Mouse (Mus musculus): Measurements from ENCODE around the gene Gm10153. TPM values are rescaled to one million over a fixed set of nuclear protein-coding genes. Genes with fewer than 3 reads are reported as not detected.

Gene Gm10153
- polyA plus RNA-seq, 1 experiment from 2014 or later: not detected

Other genes starting within 250 kb of the Gm10153 start
- gene Brsk2, start 240.6 kb downstream of the Gm10153 start, polyA plus RNA-seq (2015; fragmentation: Nextera tagmentation; extraction: Ambion mirVana): 27.5 and 29.4 TPM in 2 replicates
- 52.3 and 56.9 TPM in 2 replicates for gene Mob2, start 129.3 kb downstream of the Gm10153 start, polyA plus RNA-seq (2015; fragmentation: Nextera tagmentation; extraction: Ambion mirVana)
- gene Dusp8, start 94.5 kb downstream of the Gm10153 start, polyA plus RNA-seq (2015; fragmentation: Nextera tagmentation; extraction: Ambion mirVana): 66.0 and 69.1 TPM in 2 replicates
- 0.44 TPM in 1 of 2 replicates, not detected in the other for gene Gm45618, start 69.7 kb downstream of the Gm10153 start, polyA plus RNA-seq (2015; fragmentation: Nextera tagmentation; extraction: Ambion mirVana)
- not detected in 2 replicates for gene Gm39115, start 54.4 kb downstream of the Gm10153 start, polyA plus RNA-seq (2015; fragmentation: Nextera tagmentation; extraction: Ambion mirVana)
- gene Gm45337, start 45.8 kb downstream of the Gm10153 start, polyA plus RNA-seq (2015; fragmentation: Nextera tagmentation; extraction: Ambion mirVana): not detected in 2 replicates
- not detected in 2 replicates for gene Gm29735, start 33.3 kb downstream of the Gm10153 start, polyA plus RNA-seq (2015; fragmentation: Nextera tagmentation; extraction: Ambion mirVana)
- not detected in 2 replicates for gene Gm4553, start 24.6 kb downstream of the Gm10153 start, polyA plus RNA-seq (2015; fragmentation: Nextera tagmentation; extraction: Ambion mirVana)
- gene Krtap5-2, start 14.4 kb downstream of the Gm10153 start, polyA plus RNA-seq (2015; fragmentation: Nextera tagmentation; extraction: Ambion mirVana): not detected in 2 replicates
- not detected in 2 replicates for gene Krtap5-3, start 11.0 kb upstream of the Gm10153 start, polyA plus RNA-seq (2015; fragmentation: Nextera tagmentation; extraction: Ambion mirVana)
- not detected in 2 replicates for gene Gm7579, start 21.5 kb upstream of the Gm10153 start, polyA plus RNA-seq (2015; fragmentation: Nextera tagmentation; extraction: Ambion mirVana)
- not detected in 2 replicates for gene Krtap5-5, start 39.6 kb upstream of the Gm10153 start, polyA plus RNA-seq (2015; fragmentation: Nextera tagmentation; extraction: Ambion mirVana)
- gene Gm40460, start 50.7 kb upstream of the Gm10153 start, polyA plus RNA-seq (2015; fragmentation: Nextera tagmentation; extraction: Ambion mirVana): not detected in 2 replicates
- not detected in 2 replicates for gene Gm2431, start 68.0 kb upstream of the Gm10153 start, polyA plus RNA-seq (2015; fragmentation: Nextera tagmentation; extraction: Ambion mirVana)
- not detected in 2 replicates for gene Gm4559, start 84.0 kb upstream of the Gm10153 start, polyA plus RNA-seq (2015; fragmentation: Nextera tagmentation; extraction: Ambion mirVana)
- gene Krtap5-1, start 106.7 kb upstream of the Gm10153 start, polyA plus RNA-seq (2015; fragmentation: Nextera tagmentation; extraction: Ambion mirVana): not detected in 2 replicates
- gene Krtap5-4, start 113.2 kb upstream of the Gm10153 start, polyA plus RNA-seq (2015; fragmentation: Nextera tagmentation; extraction: Ambion mirVana): not detected in 2 replicates
- 1.9 and 2.3 TPM in 2 replicates for gene Ifitm10, start 183.4 kb upstream of the Gm10153 start, polyA plus RNA-seq (2015; fragmentation: Nextera tagmentation; extraction: Ambion mirVana)
- not detected in 2 replicates for gene Gm49369, start 192.3 kb upstream of the Gm10153 start, polyA plus RNA-seq (2015; fragmentation: Nextera tagmentation; extraction: Ambion mirVana)
- gene Ctsd, start 197.6 kb upstream of the Gm10153 start, polyA plus RNA-seq (2015; fragmentation: Nextera tagmentation; extraction: Ambion mirVana): 191 and 206 TPM in 2 replicates
- not detected in 2 replicates for gene Syt8, start 244.5 kb upstream of the Gm10153 start, polyA plus RNA-seq (2015; fragmentation: Nextera tagmentation; extraction: Ambion mirVana)

All from midbrain, embryonic 13.5 days (tissue).